Mouse (Mus musculus) stomach, embryonic 14.5 days (tissue): Measurements from ENCODE around the gene Palmd. TPM values are rescaled to one million over a fixed set of nuclear protein-coding genes. Genes with fewer than 3 reads are reported as not detected.

ENCODE experiments used
- ATAC-seq: fragments of 200-750 bp; cut with Nextera tagmentation; 2 replicates; pipeline ENCODE4 v1.8.0; 2017; ENCODE audit warnings: low read depth, moderate TSS enrichment; ENCODE audit not compliant: insufficient number of reproducible peaks, insufficient read depth, low FRiP score
- H3K27ac ChIP-seq: fragments of 300-500 bp; sonication (generic); 2 replicates; pipeline ENCODE4 v1.5.1; 2014; ENCODE audit warnings: mild to moderate bottlenecking, low read length, moderate library complexity, mixed read lengths
- H3K27me3 ChIP-seq: fragments of 300-500 bp; sonication (generic); 2 replicates; pipeline ENCODE4 v1.6.1; 2014; ENCODE audit warnings: low read length, control low read depth, mixed read lengths; ENCODE audit not compliant: control insufficient read depth, insufficient read depth
- H3K36me3 ChIP-seq: fragments of 300-500 bp; sonication (generic); 2 replicates; pipeline ENCODE4 v1.6.1; 2014; ENCODE audit warnings: mild to moderate bottlenecking, control low read depth, low read length, moderate library complexity, mixed read lengths; ENCODE audit not compliant: control insufficient read depth, insufficient read depth
- H3K4me1 ChIP-seq: fragments of 300-500 bp; sonication (generic); 2 replicates; pipeline ENCODE4 v1.6.1; 2014; ENCODE audit warnings: low read length, control low read depth, mixed read lengths; ENCODE audit not compliant: control insufficient read depth, insufficient read depth
- H3K4me2 ChIP-seq: fragments of 300-500 bp; sonication (generic); replicated peaks from 2 replicates; pipeline ENCODE4 v1.6.1; 2014; ENCODE audit warnings: low read depth, low read length, control low read depth
- H3K4me3 ChIP-seq: fragments of 300-500 bp; sonication (generic); 2 replicates; pipeline ENCODE4 v1.5.1; 2014; ENCODE audit warnings: low read depth, low read length, control low read depth
- H3K9ac ChIP-seq: fragments of 300-500 bp; sonication (generic); replicated peaks from 2 replicates; pipeline ENCODE4 v1.6.1; 2014; ENCODE audit warnings: low read depth, mild to moderate bottlenecking, control low read depth, low read length, moderate library complexity, mixed read lengths
- H3K9me3 ChIP-seq: fragments of 300-500 bp; sonication (generic); 2 replicates; pipeline ENCODE4 v1.6.1; 2016; ENCODE audit warnings: low read depth, low read length, control low read depth; ENCODE audit not compliant: control insufficient read depth
- WGBS: fragments of 180-500 bp; shearing (Covaris S2); extraction: QIAGEN DNeasy Blood & Tissue Kit; methylation state at CpG from one replicate; pipeline ENCODE4 v1.1.7; 2014; 5-methylcytosine and 5-hydroxymethylcytosine counted together
- polyA plus RNA-seq: library from polyadenylated mRNA; unstranded; fragments of >200 nt; fragmentation: Nextera tagmentation; extraction: Ambion mirVana; gene quantifications from 2 replicates; pipeline ENCODE4 v1.2.1, GENCODE M21; 2014

The Palmd gene
- polyA plus RNA-seq, 1 experiment from 2014 or later: 5.7 TPM

DNA sequence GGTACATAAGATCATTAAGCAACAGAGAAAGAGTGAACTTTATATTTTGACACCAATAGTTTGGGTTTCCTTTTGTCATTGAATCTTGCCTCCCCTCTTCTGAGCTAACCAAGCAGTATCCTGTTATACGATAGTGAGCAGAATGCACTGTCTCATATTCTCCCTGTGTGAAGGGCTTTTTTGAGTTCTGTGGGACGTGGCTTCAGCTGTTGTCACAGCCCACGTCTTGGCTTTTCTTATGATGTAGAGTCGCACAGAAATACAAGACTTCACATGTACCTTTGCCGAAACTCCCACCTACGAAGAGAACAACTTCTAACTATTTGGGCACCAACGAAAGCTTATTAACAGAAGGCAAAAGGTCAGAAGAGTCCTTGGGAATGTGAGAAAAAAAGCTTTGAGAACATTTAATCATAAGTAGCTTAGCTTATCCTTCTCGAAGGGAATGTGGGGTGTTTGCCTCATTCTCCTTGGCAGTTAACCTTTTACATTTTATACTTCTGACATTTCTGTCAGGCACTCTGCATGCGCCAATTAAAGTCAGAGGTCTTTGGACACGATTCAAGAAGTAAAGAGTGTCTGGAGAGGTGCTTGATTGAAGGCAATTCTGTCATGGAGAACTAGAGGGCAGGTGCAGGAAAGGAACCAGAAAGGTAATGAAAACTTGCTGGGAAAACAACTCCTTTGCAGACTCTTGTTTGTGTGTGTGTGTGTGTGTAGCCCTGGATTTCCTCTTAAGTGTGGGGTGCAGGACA lies 27.8 kb downstream of the Palmd start:
- Histone ChIP-seq H3K4me1 (no peaks in the 10 kb centered on the region), H3K27me3 (no peaks in the 10 kb centered on the region), H3K27ac (no peak overlapping the region), H3K4me3 (no peak overlapping the region), H3K9ac (no peak overlapping the region), H3K36me3 (no peaks in the 10 kb centered on the region), H3K4me2 (no peak overlapping the region), H3K9me3 (no peaks in the 10 kb centered on the region)
- no peak for ATAC-seq
- WGBS: 73% methylated on average over 10 of the region's 10 CpGs

GRCm38 (mm10) chr3:116936934-116937691 lies 31.7 kb downstream of the Palmd start:
- no peak overlapping the region for H3K27ac ChIP-seq
- H3K4me1 ChIP-seq: no peaks in the 10 kb centered on the region
- ATAC-seq: no peak
- H3K36me3 ChIP-seq: no peaks in the 10 kb centered on the region
- H3K4me2 ChIP-seq: no peak overlapping the region
- H3K9me3 ChIP-seq: no peaks in the 10 kb centered on the region
- no peak overlapping the region for H3K4me3 ChIP-seq
- WGBS: 65% methylated on average over 4 of the region's 4 CpGs
- H3K27me3 ChIP-seq: no peaks in the 10 kb centered on the region
- no peak overlapping the region for H3K9ac ChIP-seq

- no peaks in the 10 kb centered on the region for H3K4me1 ChIP-seq
- H3K9me3 ChIP-seq: no peaks in the 10 kb centered on the region
- H3K4me3 ChIP-seq: no peak overlapping the region
- no peak overlapping the region for H3K27ac ChIP-seq
- WGBS: 49% methylated on average over 1 of the region's 1 CpGs
- no peaks in the 10 kb centered on the region for H3K27me3 ChIP-seq
- H3K36me3 ChIP-seq: no peaks in the 10 kb centered on the region
- ATAC-seq: no peak
- H3K4me2 ChIP-seq: no peak overlapping the region
- H3K9ac ChIP-seq: no peak overlapping the region
Observed at GRCm38 (mm10) chr3:116933158-116933557, 35.6 kb downstream of the Palmd start.

DNA sequence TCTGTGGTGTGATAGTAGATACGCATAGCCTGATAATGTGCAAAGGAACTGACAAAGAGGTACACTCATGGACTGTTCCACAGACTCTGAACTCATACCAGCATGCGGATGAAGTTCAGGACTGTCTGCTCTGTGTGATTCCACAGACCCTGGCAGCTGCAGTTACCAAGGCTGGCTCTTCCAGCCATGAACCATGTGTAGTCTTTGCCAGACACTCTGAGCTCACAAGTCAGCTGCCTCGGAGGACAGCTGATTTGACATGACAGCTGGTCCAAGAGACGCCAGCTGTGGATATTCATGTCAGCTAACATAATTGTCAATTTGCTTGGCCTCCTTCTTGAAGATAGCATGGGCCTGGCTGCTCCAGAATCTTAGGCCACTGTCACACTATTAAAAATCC lies 39.8 kb downstream of the Palmd start:
- 79% methylated on average over 4 of the region's 4 CpGs for WGBS
- no peak overlapping the region for H3K9ac ChIP-seq
- ATAC-seq: no peak

GRCm38 (mm10) chr3:116923042-116923441 lies 45.7 kb downstream of the Palmd start:
- no peak overlapping the region for H3K4me2 ChIP-seq
- H3K36me3 ChIP-seq: no peaks in the 10 kb centered on the region
- H3K9me3 ChIP-seq: no peaks in the 10 kb centered on the region
- no peak overlapping the region for H3K27ac ChIP-seq
- no peaks in the 10 kb centered on the region for H3K27me3 ChIP-seq
- H3K4me1 ChIP-seq: no peaks in the 10 kb centered on the region
- WGBS: 43% methylated on average over 12 of the region's 12 CpGs
- ATAC-seq: no peak
- no peak overlapping the region for H3K9ac ChIP-seq
- no peak overlapping the region for H3K4me3 ChIP-seq

More for the DNA sequence above, 39.8 kb downstream of the Palmd start:
- Histone ChIP-seq H3K4me1 (no peaks in the 10 kb centered on the region), H3K27ac (no peak overlapping the region), H3K27me3 (no peaks in the 10 kb centered on the region), H3K4me3 (no peak overlapping the region), H3K4me2 (no peak overlapping the region), H3K36me3 (no peaks in the 10 kb centered on the region), H3K9me3 (no peaks in the 10 kb centered on the region)

DNA sequence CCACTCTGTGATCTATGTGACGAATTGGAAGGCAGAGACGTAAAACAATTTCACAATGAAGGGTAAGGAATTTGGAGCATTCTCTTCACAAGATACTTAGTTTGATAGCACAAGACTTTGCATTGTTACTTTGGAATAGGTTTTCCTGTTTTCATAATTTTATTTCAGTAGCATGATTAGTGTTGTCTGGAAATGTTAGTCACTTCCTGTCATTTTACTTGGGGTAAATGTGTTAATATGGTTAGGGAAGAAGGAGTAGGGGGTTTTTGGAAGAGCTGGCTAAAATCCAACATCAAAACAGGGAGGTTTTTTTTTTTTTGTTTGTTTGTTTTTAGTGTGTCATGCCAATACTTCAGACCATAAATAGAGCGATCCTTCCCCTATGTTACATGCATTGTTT lies 47.3 kb downstream of the Palmd start:
- 82% methylated on average over 3 of the region's 3 CpGs for WGBS
- Histone ChIP-seq H3K27me3 (no peaks in the 10 kb centered on the region), H3K36me3 (no peaks in the 10 kb centered on the region)

GRCm38 (mm10) chr3:116917016-116917415 lies 51.8 kb downstream of the Palmd start:
- Histone ChIP-seq H3K36me3 (no peaks in the 10 kb centered on the region), H3K27me3 (no peaks in the 10 kb centered on the region), H3K4me1 (no peaks in the 10 kb centered on the region), H3K4me2 (no peak overlapping the region), H3K27ac (no peak overlapping the region), H3K9me3 (no peaks in the 10 kb centered on the region), H3K9ac (no peak overlapping the region), H3K4me3 (no peak overlapping the region)
- no peak for ATAC-seq
- 95% methylated on average over 4 of the region's 4 CpGs for WGBS

More for the DNA sequence above, 47.3 kb downstream of the Palmd start:
- H3K4me1 ChIP-seq: no peaks in the 10 kb centered on the region
- no peak overlapping the region for H3K4me3 ChIP-seq
- H3K4me2 ChIP-seq: no peak overlapping the region
- no peak overlapping the region for H3K27ac ChIP-seq
- no peak overlapping the region for H3K9ac ChIP-seq
- no peaks in the 10 kb centered on the region for H3K9me3 ChIP-seq
- no peak for ATAC-seq

DNA sequence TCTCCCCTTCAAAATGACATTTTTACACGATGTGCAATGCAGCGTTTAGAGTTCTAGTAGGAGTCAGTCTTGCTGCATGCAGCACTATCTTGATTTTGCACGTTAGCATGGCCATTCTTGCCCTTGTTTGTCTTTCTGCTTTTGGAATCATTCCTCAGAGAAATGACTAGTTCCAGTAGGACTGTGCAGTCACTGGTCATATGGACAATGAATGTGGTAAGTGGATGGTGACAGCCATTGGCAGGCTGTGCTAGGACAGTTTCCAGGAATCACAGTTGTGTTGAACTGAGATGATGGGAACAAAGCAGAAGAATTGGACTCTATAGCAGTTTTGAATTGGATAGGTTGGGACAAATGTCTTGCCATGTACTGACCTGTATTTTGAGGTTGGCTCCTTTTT lies 53.9 kb downstream of the Palmd start:
- Histone ChIP-seq H3K27me3 (no peaks in the 10 kb centered on the region), H3K4me1 (no peaks in the 10 kb centered on the region), H3K4me2 (no peak overlapping the region), H3K9me3 (no peaks in the 10 kb centered on the region), H3K27ac (no peak overlapping the region), H3K4me3 (no peak overlapping the region), H3K9ac (no peak overlapping the region), H3K36me3 (no peaks in the 10 kb centered on the region)
- 78% methylated on average over 3 of the region's 3 CpGs for WGBS
- ATAC-seq: no peak
